Mouse (Mus musculus): ENCODE data around the gene Krt16. TPM values are rescaled to one million over a fixed set of nuclear protein-coding genes. Genes with fewer than 3 reads are reported as not detected.

Gene Krt16
- polyA plus RNA-seq, 1 experiment from 2014 or later: 0.55 TPM

Other genes starting within 250 kb of the Krt16 start
- gene Krt33a, start 232.7 kb downstream of the Krt16 start, polyA plus RNA-seq (2015; fragmentation: Nextera tagmentation; extraction: Ambion mirVana): not detected in 2 replicates
- not detected in 2 replicates for gene Krt33b, start 219.0 kb downstream of the Krt16 start, polyA plus RNA-seq (2015; fragmentation: Nextera tagmentation; extraction: Ambion mirVana)
- not detected in 2 replicates for gene Krt34, start 207.3 kb downstream of the Krt16 start, polyA plus RNA-seq (2015; fragmentation: Nextera tagmentation; extraction: Ambion mirVana)
- gene Krt31, start 198.4 kb downstream of the Krt16 start, polyA plus RNA-seq (2015; fragmentation: Nextera tagmentation; extraction: Ambion mirVana): not detected in 2 replicates
- not detected in 2 replicates for gene Krt32, start 160.7 kb downstream of the Krt16 start, polyA plus RNA-seq (2015; fragmentation: Nextera tagmentation; extraction: Ambion mirVana)
- gene Krt35, start 152.7 kb downstream of the Krt16 start, polyA plus RNA-seq (2015; fragmentation: Nextera tagmentation; extraction: Ambion mirVana): not detected in 2 replicates
- 0.86 and 1.2 TPM in 2 replicates for gene Krt36, start 143.3 kb downstream of the Krt16 start, polyA plus RNA-seq (2015; fragmentation: Nextera tagmentation; extraction: Ambion mirVana)
- 0.51 and 0.57 TPM in 2 replicates for gene Krt13, start 127.3 kb downstream of the Krt16 start, polyA plus RNA-seq (2015; fragmentation: Nextera tagmentation; extraction: Ambion mirVana)
- gene Krt15, start 113.0 kb downstream of the Krt16 start, polyA plus RNA-seq (2015; fragmentation: Nextera tagmentation; extraction: Ambion mirVana): 5.0 and 14.8 TPM in 2 replicates
- 69.7 and 75.3 TPM in 2 replicates for gene Krt19, start 100.2 kb downstream of the Krt16 start, polyA plus RNA-seq (2015; fragmentation: Nextera tagmentation; extraction: Ambion mirVana)
- gene Krt9, start 55.7 kb downstream of the Krt16 start, polyA plus RNA-seq (2015; fragmentation: Nextera tagmentation; extraction: Ambion mirVana): not detected in 2 replicates
- gene Krt14, start 41.4 kb downstream of the Krt16 start, polyA plus RNA-seq (2015; fragmentation: Nextera tagmentation; extraction: Ambion mirVana): 4.9 and 5.8 TPM in 2 replicates
- 0.51 and 2.4 TPM in 2 replicates for gene Krt17, start 12.1 kb upstream of the Krt16 start, polyA plus RNA-seq (2015; fragmentation: Nextera tagmentation; extraction: Ambion mirVana)
- gene Krt42, start 21.0 kb upstream of the Krt16 start, polyA plus RNA-seq (2015; fragmentation: Nextera tagmentation; extraction: Ambion mirVana): not detected in 2 replicates
- gene Eif1, start 71.0 kb upstream of the Krt16 start, polyA plus RNA-seq (2015; fragmentation: Nextera tagmentation; extraction: Ambion mirVana): 1,620 and 1,743 TPM in 2 replicates
- not detected in 2 replicates for gene Gast, start 85.5 kb upstream of the Krt16 start, polyA plus RNA-seq (2015; fragmentation: Nextera tagmentation; extraction: Ambion mirVana)
- gene Hap1, start 107.2 kb upstream of the Krt16 start, polyA plus RNA-seq (2015; fragmentation: Nextera tagmentation; extraction: Ambion mirVana): 15.0 and 19.6 TPM in 2 replicates
- 107 and 121 TPM in 2 replicates for gene Jup, start 148.9 kb upstream of the Krt16 start, polyA plus RNA-seq (2015; fragmentation: Nextera tagmentation; extraction: Ambion mirVana)
- 59.0 and 67.2 TPM in 2 replicates for gene P3h4, start 165.9 kb upstream of the Krt16 start, polyA plus RNA-seq (2015; fragmentation: Nextera tagmentation; extraction: Ambion mirVana)
- gene Fkbp10, start 166.8 kb upstream of the Krt16 start, polyA plus RNA-seq (2015; fragmentation: Nextera tagmentation; extraction: Ambion mirVana): 130 and 139 TPM in 2 replicates
- 119 and 121 TPM in 2 replicates for gene Nt5c3b, start 192.9 kb upstream of the Krt16 start, polyA plus RNA-seq (2015; fragmentation: Nextera tagmentation; extraction: Ambion mirVana)
- 0.44 and 0.54 TPM in 2 replicates for gene Klhl10, start 193.0 kb upstream of the Krt16 start, polyA plus RNA-seq (2015; fragmentation: Nextera tagmentation; extraction: Ambion mirVana)
- gene Klhl11, start 223.8 kb upstream of the Krt16 start, polyA plus RNA-seq (2015; fragmentation: Nextera tagmentation; extraction: Ambion mirVana): 8.4 and 10.0 TPM in 2 replicates